Mouse (Mus musculus): ENCODE measurements at regions not wholly inside any gene's neighbourhood (a gene's known extent, or its start where the extent isn't known, plus 50 kb on each side); places are given as distances from the start of the nearest gene placed in this dataset.
A peak's percentile ranks its signal among the peaks of the same experiment; 100 is the strongest.

GRCm38 (mm10) chr6:100132916-100133600 lies 154.2 kb downstream of the Rybp start:
- no peak overlapping the region for H3K4me2 ChIP-seq (ENCODE audit: low read depth, low read length)
- no peak for ATAC-seq (ENCODE audit: low read depth)
- no peaks in the 10 kb centered on the region for H3K9me3 ChIP-seq (replicated peaks; ENCODE audit: control insufficient read depth, low read length)
- H3K4me3 ChIP-seq (ENCODE audit: low read depth, low read length), result no peak overlapping the region
- no peak overlapping the region for H3K27ac ChIP-seq (ENCODE audit: low read length)
- no peaks in the 10 kb centered on the region for H3K36me3 ChIP-seq (ENCODE audit: control insufficient read depth, insufficient read depth)
- 27% methylated on average over 4 of the region's 4 CpGs for WGBS (ENCODE audit: insufficient replicate concordance)
- no peaks in the 10 kb centered on the region for H3K4me1 ChIP-seq (ENCODE audit: control insufficient read depth, low read depth, low read length)
- H3K27me3 ChIP-seq (ENCODE audit: control insufficient read depth, insufficient read depth, low read depth, low read length), result no peaks in the 10 kb centered on the region
- no peak overlapping the region for H3K9ac ChIP-seq (ENCODE audit: low read depth, low read length)

GRCm38 (mm10) chr6:100127221-100128143 lies 159.8 kb downstream of the Rybp start:
- Histone ChIP-seq H3K4me1 (ENCODE audit: control insufficient read depth, low read depth, low read length) (peaks cover 2% of the 10 kb centered on the region), H3K9me3 (replicated peaks; ENCODE audit: control insufficient read depth, low read length) (no peaks in the 10 kb centered on the region), H3K27me3 (ENCODE audit: control insufficient read depth, insufficient read depth, low read depth, low read length) (no peaks in the 10 kb centered on the region), H3K4me3 (ENCODE audit: low read depth, low read length) (no peak overlapping the region), H3K36me3 (ENCODE audit: control insufficient read depth, insufficient read depth) (no peaks in the 10 kb centered on the region), H3K4me2 (ENCODE audit: low read depth, low read length) (no peak overlapping the region), H3K9ac (ENCODE audit: low read depth, low read length) (no peak overlapping the region), H3K27ac (ENCODE audit: low read length) (no peak overlapping the region)
- peak; percentile 48; the same call in 1 of the 2 replicates for ATAC-seq (ENCODE audit: low read depth)
- 48% methylated on average over 15 of the region's 15 CpGs for WGBS (ENCODE audit: insufficient replicate concordance)

- peaks cover 2% of the 10 kb centered on the region for H3K4me1 ChIP-seq (ENCODE audit: control insufficient read depth, low read depth, low read length)
- 0 out of 2 replicates have a peak, but pooled peaks have one; percentile 27 for ATAC-seq (ENCODE audit: low read depth)
- H3K4me3 ChIP-seq (ENCODE audit: low read depth, low read length), result no peak overlapping the region
- H3K4me2 ChIP-seq (ENCODE audit: low read depth, low read length), result no peak overlapping the region
- H3K36me3 ChIP-seq (ENCODE audit: control insufficient read depth, insufficient read depth), result no peaks in the 10 kb centered on the region
- H3K27ac ChIP-seq (ENCODE audit: low read length), result no peak overlapping the region
- H3K27me3 ChIP-seq (ENCODE audit: control insufficient read depth, insufficient read depth, low read depth, low read length), result no peaks in the 10 kb centered on the region
- no peak overlapping the region for H3K9ac ChIP-seq (ENCODE audit: low read depth, low read length)
- 52% methylated on average over 8 of the region's 8 CpGs for WGBS (ENCODE audit: insufficient replicate concordance)
- no peaks in the 10 kb centered on the region for H3K9me3 ChIP-seq (replicated peaks; ENCODE audit: control insufficient read depth, low read length)
Observed at GRCm38 (mm10) chr6:100126736-100127135, 160.5 kb downstream of the Rybp start.

GRCm38 (mm10) chr6:100126326-100126725 lies 161.0 kb downstream of the Rybp start:
- Histone ChIP-seq H3K9me3 (replicated peaks; ENCODE audit: control insufficient read depth, low read length) (no peaks in the 10 kb centered on the region), H3K9ac (ENCODE audit: low read depth, low read length) (no peak overlapping the region), H3K36me3 (ENCODE audit: control insufficient read depth, insufficient read depth) (no peaks in the 10 kb centered on the region), H3K27ac (ENCODE audit: low read length) (no peak overlapping the region), H3K4me1 (ENCODE audit: control insufficient read depth, low read depth, low read length) (peaks cover 2% of the 10 kb centered on the region), H3K4me3 (ENCODE audit: low read depth, low read length) (no peak overlapping the region), H3K27me3 (ENCODE audit: control insufficient read depth, insufficient read depth, low read depth, low read length) (no peaks in the 10 kb centered on the region), H3K4me2 (ENCODE audit: low read depth, low read length) (no peak overlapping the region)
- ATAC-seq (ENCODE audit: low read depth), result no peak
- WGBS (ENCODE audit: insufficient replicate concordance), result 62% methylated on average over 3 of the region's 3 CpGs

- Histone ChIP-seq H3K9ac (ENCODE audit: low read depth, low read length) (no peak overlapping the region), H3K4me1 (ENCODE audit: control insufficient read depth, low read depth, low read length) (peaks cover under 1% of the 10 kb centered on the region; the same call in 1 of the 2 replicates), H3K36me3 (ENCODE audit: control insufficient read depth, insufficient read depth) (no peaks in the 10 kb centered on the region), H3K9me3 (replicated peaks; ENCODE audit: control insufficient read depth, low read length) (no peaks in the 10 kb centered on the region), H3K4me3 (ENCODE audit: low read depth, low read length) (no peak overlapping the region), H3K27ac (ENCODE audit: low read length) (no peak overlapping the region), H3K4me2 (ENCODE audit: low read depth, low read length) (no peak overlapping the region), H3K27me3 (ENCODE audit: control insufficient read depth, insufficient read depth, low read depth, low read length) (no peaks in the 10 kb centered on the region)
- no peak for ATAC-seq (ENCODE audit: low read depth)
- WGBS (ENCODE audit: insufficient replicate concordance), result 29% methylated on average over 6 of the region's 6 CpGs
Observed at GRCm38 (mm10) chr6:100121240-100121639, 166.0 kb downstream of the Rybp start.

- 65% methylated on average over 16 of the region's 16 CpGs for WGBS (ENCODE audit: insufficient replicate concordance)
- Histone ChIP-seq H3K27ac (ENCODE audit: low read length) (no peak overlapping the region), H3K36me3 (ENCODE audit: control insufficient read depth, insufficient read depth) (no peaks in the 10 kb centered on the region), H3K4me2 (ENCODE audit: low read depth, low read length) (no peak overlapping the region), H3K9ac (ENCODE audit: low read depth, low read length) (no peak overlapping the region), H3K4me3 (ENCODE audit: low read depth, low read length) (no peak overlapping the region), H3K9me3 (replicated peaks; ENCODE audit: control insufficient read depth, low read length) (no peaks in the 10 kb centered on the region), H3K4me1 (ENCODE audit: control insufficient read depth, low read depth, low read length) (no peaks in the 10 kb centered on the region), H3K27me3 (ENCODE audit: control insufficient read depth, insufficient read depth, low read depth, low read length) (no peaks in the 10 kb centered on the region)
- no peak for ATAC-seq (ENCODE audit: low read depth)
Observed at GRCm38 (mm10) chr6:100120017-100120944, 167.0 kb downstream of the Rybp start.

GRCm38 (mm10) chr6:100117084-100117483 lies 170.2 kb downstream of the Rybp start:
- Histone ChIP-seq H3K36me3 (ENCODE audit: control insufficient read depth, insufficient read depth) (no peaks in the 10 kb centered on the region), H3K27ac (ENCODE audit: low read length) (no peak overlapping the region), H3K27me3 (ENCODE audit: control insufficient read depth, insufficient read depth, low read depth, low read length) (no peaks in the 10 kb centered on the region), H3K4me2 (ENCODE audit: low read depth, low read length) (no peak overlapping the region), H3K4me3 (ENCODE audit: low read depth, low read length) (no peak overlapping the region), H3K9ac (ENCODE audit: low read depth, low read length) (no peak overlapping the region), H3K9me3 (replicated peaks; ENCODE audit: control insufficient read depth, low read length) (no peaks in the 10 kb centered on the region), H3K4me1 (ENCODE audit: control insufficient read depth, low read depth, low read length) (no peaks in the 10 kb centered on the region; the same call in 1 of the 2 replicates)
- no peak for ATAC-seq (ENCODE audit: low read depth)
- 61% methylated on average over 3 of the region's 3 CpGs for WGBS (ENCODE audit: insufficient replicate concordance)

- 45% methylated on average over 4 of the region's 4 CpGs for WGBS (ENCODE audit: insufficient replicate concordance)
- peak; percentile 43; the same call in 1 of the 2 replicates for ATAC-seq (ENCODE audit: low read depth)
- H3K9ac ChIP-seq (ENCODE audit: low read depth, low read length), result no peak overlapping the region
- H3K36me3 ChIP-seq (ENCODE audit: control insufficient read depth, insufficient read depth), result no peaks in the 10 kb centered on the region
- no peak overlapping the region for H3K4me2 ChIP-seq (ENCODE audit: low read depth, low read length)
- no peaks in the 10 kb centered on the region; the same call in 1 of the 2 replicates for H3K4me1 ChIP-seq (ENCODE audit: control insufficient read depth, low read depth, low read length)
- no peak overlapping the region for H3K4me3 ChIP-seq (ENCODE audit: low read depth, low read length)
- no peaks in the 10 kb centered on the region for H3K9me3 ChIP-seq (replicated peaks; ENCODE audit: control insufficient read depth, low read length)
- no peak overlapping the region for H3K27ac ChIP-seq (ENCODE audit: low read length)
- H3K27me3 ChIP-seq (ENCODE audit: control insufficient read depth, insufficient read depth, low read depth, low read length), result no peaks in the 10 kb centered on the region
Observed at GRCm38 (mm10) chr6:100113393-100114137, 173.7 kb downstream of the Rybp start.
